In the genomic region with DNA sequence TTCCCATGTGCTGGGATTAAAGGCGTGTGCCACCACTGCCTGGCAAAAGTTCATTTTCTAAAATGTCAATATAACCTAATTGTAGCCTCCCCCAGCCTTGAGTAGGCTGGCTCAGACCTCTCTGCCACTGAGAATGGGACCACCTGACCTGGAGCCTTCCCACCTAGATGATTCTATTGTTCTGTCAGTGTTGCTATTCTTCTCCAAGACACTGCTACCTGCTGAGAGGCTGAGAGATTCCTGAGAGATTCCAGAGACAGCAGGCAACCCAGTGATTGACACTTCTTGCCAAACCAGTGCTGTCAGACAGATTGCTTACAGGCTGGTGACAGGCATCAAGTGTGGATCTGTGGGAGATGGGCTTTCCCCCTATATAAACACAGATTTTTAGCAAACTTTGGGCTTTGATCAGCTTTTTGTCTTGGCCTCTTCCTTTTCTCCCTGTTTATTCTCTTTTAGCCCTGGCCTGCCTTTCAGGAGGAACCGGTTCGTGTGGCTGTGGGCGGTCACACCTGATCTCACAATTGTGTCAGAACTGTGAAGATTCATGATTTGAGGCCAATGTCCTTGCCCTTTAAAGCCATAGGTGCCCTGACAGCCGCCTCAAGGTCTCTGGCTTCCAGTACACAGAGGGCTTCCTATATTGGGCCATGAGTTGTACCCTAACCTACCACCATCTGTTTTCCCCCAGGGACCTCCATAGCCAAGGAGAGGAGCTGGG, we compare ENCODE assay signal across 11 mouse cellular contexts.
DNase-seq lines count a peak whose midpoint lies in the region; ATAC-seq and TF ChIP-seq lines count a peak whose summit lies in the region.
"Had no signal": no experiment of that assay in that cellular context is flagged by ENCODE, and none has a peak within 500 bp of the region (broad histone marks: within the 10 kb centered on the region; RNA-seq: fewer than 3 reads in every experiment).

No protein-coding gene starts in this region.

- no peaks in the 10 kb centered on the region for H3K9me3 ChIP-seq in embryonic facial prominence, embryonic 15.5 days (replicated peaks)
- H3K9me3 ChIP-seq: hindbrain, embryonic 15.5 days had no signal

- H3K27ac ChIP-seq in layer of hippocampus, adult 2 months, result no peak overlapping the region
- 0 out of 2 replicates have a peak overlapping the region, but pooled peaks have one; percentile 28 for H3K27ac ChIP-seq in embryonic facial prominence, embryonic 15.5 days (replicated peaks)
- H3K27ac ChIP-seq: hindbrain, embryonic 15.5 days had no signal

- no peak overlapping the region for H3K4me3 ChIP-seq in layer of hippocampus, adult 2 months
- no peak overlapping the region for H3K4me3 ChIP-seq in embryonic facial prominence, embryonic 15.5 days (replicated peaks)
- H3K4me3 ChIP-seq: hindbrain, embryonic 15.5 days had no signal

- WGBS in embryonic facial prominence, embryonic 15.5 days, result 63% methylated on average over 5 of the region's 5 CpGs
- 41% methylated on average over 5 of the region's 5 CpGs for WGBS in large intestine, adult 2 months

- no peak overlapping the region for H3K9ac ChIP-seq in embryonic facial prominence, embryonic 15.5 days
- H3K9ac ChIP-seq: hindbrain, embryonic 15.5 days had no signal

- H3K27me3 ChIP-seq in embryonic facial prominence, embryonic 15.5 days, result no peaks in the 10 kb centered on the region
- H3K27me3 ChIP-seq in splenic B cell, adult 2 months (ENCODE audit: control insufficient read depth, insufficient read depth, low read length, poor library complexity, severe bottlenecking), result no peaks in the 10 kb centered on the region
- H3K27me3 ChIP-seq: hindbrain, embryonic 15.5 days had no signal

- TF ChIP-seq CTCF in layer of hippocampus, adult 2 months (conservative IDR thresholded peaks at IDR 0.05), result no peak

- ATAC-seq in embryonic facial prominence, embryonic 15.5 days (ENCODE audit: insufficient number of reproducible peaks, low FRiP score, low TSS enrichment, low read depth), result no peak
- ATAC-seq in erythroblast, adult 5-6 weeks (replicated peaks; ENCODE audit: low FRiP score, poor library complexity, severe bottlenecking), result no peak

- no peak overlapping the region for H3K4me2 ChIP-seq in embryonic facial prominence, embryonic 15.5 days (replicated peaks)
- H3K4me2 ChIP-seq: hindbrain, embryonic 15.5 days had no signal

- H3K4me1 ChIP-seq in embryonic facial prominence, embryonic 15.5 days, result no peaks in the 10 kb centered on the region
- H3K4me1 ChIP-seq: hindbrain, embryonic 15.5 days had no signal

- intact Hi-C loops in heart, postnatal 14 days (cut with DNase I), result no loop called here

- H3K36me3 ChIP-seq in embryonic facial prominence, embryonic 15.5 days, result no peaks in the 10 kb centered on the region
- 0 out of 2 replicates have a peak, but pooled peaks cover 2% of the 10 kb centered on the region for H3K36me3 ChIP-seq in splenic B cell, adult 2 months (ENCODE audit: control insufficient read depth, insufficient read depth, low read length, poor library complexity, severe bottlenecking)
- H3K36me3 ChIP-seq: hindbrain, embryonic 15.5 days had no signal

- peak; percentile 11 to 39 for DNase-seq in layer of hippocampus, adult 2 months (ENCODE audit: low spot score in 2 of 2)
- DNase-seq in layer of hippocampus, adult 11-12 months (ENCODE audit: low spot score), result no peak
- peak; percentile 19 for DNase-seq in large intestine, adult 2 months (ENCODE audit: low read depth, low spot score)
- DNase-seq in splenic B cell, adult 2 months (ENCODE audit: low read depth, low spot score), result peak; percentile 26
- DNase-seq in gastrocnemius, postnatal 25 days, result no peak
- no peak for DNase-seq in heart, postnatal 14 days
- DNase-seq: adrenal gland, adult 8-10 months; thymus, adult 2 months had no signal

Comparison
In these comparisons a context has a peak if more than half of its experiments do, and no peak if none do; other contexts are left out.
1. DNase-seq: peak in layer of hippocampus, adult 2 months (2 of 2), large intestine, adult 2 months (single experiment) and splenic B cell, adult 2 months (single experiment); none in layer of hippocampus, adult 11-12 months (single experiment), gastrocnemius, postnatal 25 days (single experiment) and heart, postnatal 14 days (0 of 2).